Mouse (Mus musculus) MEL (cell line): ENCODE data around the gene Mboat1. TPM values are rescaled to one million over a fixed set of nuclear protein-coding genes. Genes with fewer than 3 reads are reported as not detected.

Experiments
- DNase-seq: peaks from one replicate; pipeline ENCODE4 v3.0.0; 2011; ENCODE audit warnings: low read depth, low spot score
- H3K27ac ChIP-seq: 2 replicates; pipeline ENCODE4 v1.5.1; 2012; ENCODE audit warnings: low read depth, mild to moderate bottlenecking, control low read depth, low read length, moderate library complexity; ENCODE audit not compliant: control insufficient read depth
- H3K27me3 ChIP-seq, 2 experiments: fragments of 150-350 bp in 1 of 2; sonication (generic) in 1 of 2; 2 replicates each; pipeline ENCODE4 v1.6.1; 2012; ENCODE audit warnings: low read length in 2 of 2, mild to moderate bottlenecking in 2 of 2, improper control_type of control experiment in 1 of 2, moderate library complexity in 1 of 2; ENCODE audit not compliant: insufficient read depth in 2 of 2, control insufficient read depth in 1 of 2
- H3K36me3 ChIP-seq, 2 experiments: 2 replicates each; pipeline ENCODE4 v1.6.1; 2012 to 2014; ENCODE audit warnings: low read length in 2 of 2, improper control_type of control experiment in 1 of 2, inconsistent platforms in 1 of 2, mild to moderate bottlenecking in 1 of 2; ENCODE audit not compliant: insufficient read depth in 2 of 2, control insufficient read depth in 1 of 2
- H3K4me1 ChIP-seq, 2 experiments: fragments of 150-350 bp in 1 of 2; sonication (generic) in 1 of 2; 2 replicates each; pipeline ENCODE4 v1.6.1; 2012; ENCODE audit warnings: low read length in 2 of 2, improper control_type of control experiment in 1 of 2, mild to moderate bottlenecking in 1 of 2; ENCODE audit not compliant: insufficient read depth in 2 of 2, control insufficient read depth in 1 of 2
- H3K4me3 ChIP-seq, 2 experiments: fragments of 150-350 bp in 1 of 2; sonication (generic) in 1 of 2; 2 replicates each; pipeline ENCODE4 v1.5.1; 2012; ENCODE audit warnings: low read depth in 2 of 2, low read length in 2 of 2, mild to moderate bottlenecking in 2 of 2, moderate library complexity in 2 of 2, control low read depth in 1 of 2, improper control_type of control experiment in 1 of 2; ENCODE audit not compliant: control insufficient read depth in 1 of 2, insufficient read depth in 1 of 2
- H3K79me2 ChIP-seq: 2 replicates; pipeline ENCODE4 v1.6.1; 2012; ENCODE audit warnings: mild to moderate bottlenecking, low read length, moderate library complexity; ENCODE audit not compliant: control insufficient read depth, poor library complexity, insufficient read depth
- H3K9ac ChIP-seq: 2 replicates; pipeline ENCODE4 v1.6.1; 2012; ENCODE audit warnings: low read depth, mild to moderate bottlenecking, control low read depth, low read length, moderate library complexity; ENCODE audit not compliant: control insufficient read depth, poor library complexity, severe bottlenecking
- H3K9me3 ChIP-seq: fragments of 150-350 bp; sonication (generic); replicated peaks from 2 replicates; pipeline ENCODE4 v1.6.1; 2012; ENCODE audit warnings: mild to moderate bottlenecking, low read length, improper control_type of control experiment, moderate library complexity; ENCODE audit not compliant: insufficient read depth
- BHLHE40 ChIP-seq: IDR thresholded peaks from 2 replicates; pipeline ENCODE4 v1.6.1; 2012; ENCODE audit warnings: low read depth, mild to moderate bottlenecking, inconsistent platforms, low read length, improper control_type of control experiment, borderline replicate concordance
- CHD1 ChIP-seq: IDR thresholded peaks from 2 replicates; pipeline ENCODE4 v1.6.1; 2012; ENCODE audit warnings: low read depth, mild to moderate bottlenecking, inconsistent platforms, low read length, improper control_type of control experiment
- CHD2 ChIP-seq: IDR thresholded peaks from 2 replicates; pipeline ENCODE4 v1.6.1; 2011; ENCODE audit warnings: low read length, improper control_type of control experiment
- CTCF ChIP-seq, 3 experiments: IDR thresholded peaks in 2 of 3; conservative IDR thresholded peaks in 1 of 3; 2 replicates each; pipeline ENCODE4 v1.5.1; 2011 to 2012; ENCODE audit warnings: low read length in 3 of 3, low read depth in 2 of 3, mild to moderate bottlenecking in 2 of 3, improper control_type of control experiment in 1 of 3, inconsistent platforms in 1 of 3, mixed read lengths in 1 of 3, moderate library complexity in 1 of 3; ENCODE audit not compliant: control insufficient read depth in 1 of 3, insufficient read depth in 1 of 3, poor library complexity in 1 of 3, severe bottlenecking in 1 of 3
- E2F4 ChIP-seq: IDR thresholded peaks from 2 replicates; pipeline ENCODE4 v1.6.1; 2011; ENCODE audit warnings: low read depth, low read length, improper control_type of control experiment, borderline replicate concordance
- ELF1 ChIP-seq: IDR thresholded peaks from 2 replicates; pipeline ENCODE4 v1.6.1; 2014; ENCODE audit warnings: low read depth, mild to moderate bottlenecking, inconsistent platforms, low read length, improper control_type of control experiment, moderate library complexity
- EP300 ChIP-seq, 2 experiments: IDR thresholded peaks; 2 replicates each; pipeline ENCODE4 v1.6.1; 2011; ENCODE audit warnings: improper control_type of control experiment in 2 of 2, low read length in 2 of 2, low read depth in 1 of 2, mild to moderate bottlenecking in 1 of 2
- ETS1 ChIP-seq: IDR thresholded peaks from 2 replicates; pipeline ENCODE4 v1.6.1; 2012; ENCODE audit warnings: low read depth, mild to moderate bottlenecking, inconsistent platforms, low read length, improper control_type of control experiment, moderate library complexity
- GABPA ChIP-seq: IDR thresholded peaks from 2 replicates; pipeline ENCODE4 v1.6.1; 2012; ENCODE audit warnings: low read depth, mild to moderate bottlenecking, inconsistent platforms, low read length, improper control_type of control experiment, moderate library complexity
- GATA1 ChIP-seq: IDR thresholded peaks from 2 replicates; pipeline ENCODE4 v1.6.1; 2011; ENCODE audit warnings: low read depth, low read length, improper control_type of control experiment
- HCFC1 ChIP-seq: IDR thresholded peaks from 2 replicates; pipeline ENCODE4 v1.6.1; 2012; ENCODE audit warnings: low read depth, mild to moderate bottlenecking, inconsistent platforms, low read length, improper control_type of control experiment, moderate library complexity
- JUND ChIP-seq: IDR thresholded peaks from 2 replicates; pipeline ENCODE4 v1.6.1; 2011; ENCODE audit warnings: low read depth, mild to moderate bottlenecking, improper control_type of control experiment, low read length
- MAX ChIP-seq: IDR thresholded peaks from 2 replicates; pipeline ENCODE4 v1.6.1; 2011; ENCODE audit warnings: low read length, improper control_type of control experiment
- MEF2A ChIP-seq: IDR thresholded peaks from 2 replicates; pipeline ENCODE4 v1.6.1; 2014; ENCODE audit warnings: low read depth, mild to moderate bottlenecking, inconsistent platforms, low read length, improper control_type of control experiment; ENCODE audit not compliant: poor library complexity, insufficient replicate concordance, severe bottlenecking; ENCODE audit errors: extremely low read depth
- MXI1 ChIP-seq: IDR thresholded peaks from 2 replicates; pipeline ENCODE4 v1.6.1; 2011; ENCODE audit warnings: mild to moderate bottlenecking, low read depth, low read length, improper control_type of control experiment
- MYB ChIP-seq: IDR thresholded peaks from 2 replicates; pipeline ENCODE4 v1.6.1; 2011; ENCODE audit warnings: mild to moderate bottlenecking, low read depth, low read length, improper control_type of control experiment
- MYC ChIP-seq: IDR thresholded peaks from 2 replicates; pipeline ENCODE4 v1.6.1; 2011; ENCODE audit warnings: low read depth, mild to moderate bottlenecking, low read length, improper control_type of control experiment, moderate library complexity
- POLR2AphosphoS2 ChIP-seq: IDR thresholded peaks from 2 replicates; pipeline ENCODE4 v1.6.1; 2011; ENCODE audit warnings: low read length, improper control_type of control experiment
- POLR2AphosphoS5 ChIP-seq: IDR thresholded peaks from 2 replicates; pipeline ENCODE4 v1.6.1; 2012; ENCODE audit warnings: low read depth, borderline replicate concordance, mild to moderate bottlenecking, inconsistent platforms, low read length, moderate library complexity, mixed read lengths
- RCOR1 ChIP-seq: IDR thresholded peaks from 2 replicates; pipeline ENCODE4 v1.6.1; 2012; ENCODE audit warnings: low read depth, mild to moderate bottlenecking, inconsistent platforms, low read length, improper control_type of control experiment
- SIN3A ChIP-seq: IDR thresholded peaks from 2 replicates; pipeline ENCODE4 v1.6.1; 2012; ENCODE audit warnings: low read length, improper control_type of control experiment, inconsistent platforms
- SMC3 ChIP-seq: IDR thresholded peaks from 2 replicates; pipeline ENCODE4 v1.6.1; 2011; ENCODE audit warnings: low read depth, low read length, improper control_type of control experiment
- TAL1 ChIP-seq: IDR thresholded peaks from 2 replicates; pipeline ENCODE4 v1.6.1; 2012; ENCODE audit warnings: mild to moderate bottlenecking, inconsistent platforms, low read length, moderate library complexity, mixed read lengths
- UBTF ChIP-seq: IDR thresholded peaks from 2 replicates; pipeline ENCODE4 v1.6.1; 2012; ENCODE audit warnings: low read depth, mild to moderate bottlenecking, inconsistent platforms, low read length, improper control_type of control experiment, moderate library complexity, borderline replicate concordance; ENCODE audit not compliant: insufficient read depth
- USF1 ChIP-seq: IDR thresholded peaks from 2 replicates; pipeline ENCODE4 v1.6.1; 2014; ENCODE audit warnings: low read depth, mild to moderate bottlenecking, inconsistent platforms, low read length, improper control_type of control experiment, moderate library complexity
- USF2 ChIP-seq, 2 experiments: IDR thresholded peaks; 2 replicates each; pipeline ENCODE4 v1.6.1; 2011 to 2012; ENCODE audit warnings: improper control_type of control experiment in 2 of 2, low read length in 2 of 2, borderline replicate concordance in 1 of 2, inconsistent platforms in 1 of 2, low read depth in 1 of 2, mild to moderate bottlenecking in 1 of 2; ENCODE audit not compliant: insufficient read depth in 1 of 2
- ZKSCAN1 ChIP-seq: IDR thresholded peaks from 2 replicates; pipeline ENCODE4 v1.6.1; 2012; ENCODE audit warnings: low read depth, mild to moderate bottlenecking, inconsistent platforms, low read length, improper control_type of control experiment, moderate library complexity
- ZMIZ1 ChIP-seq: IDR thresholded peaks from 2 replicates; pipeline ENCODE4 v1.6.1; 2012; ENCODE audit warnings: low read depth, mild to moderate bottlenecking, inconsistent platforms, low read length, improper control_type of control experiment, moderate library complexity
- polyA plus RNA-seq, 2 experiments: library from polyadenylated mRNA; stranded (reverse) in 1 of 2; unstranded in 1 of 2; fragments of >175 nt in 1 of 2; fragments of >200 nt in 1 of 2; gene quantifications; 2 replicates each; pipeline versions ENCODE4 v1.2.1 to v1.2.4; 2012; ENCODE audit warnings: low replicate concordance in 2 of 2, low read depth in 1 of 2; ENCODE audit not compliant: insufficient read length in 2 of 2, insufficient read depth in 1 of 2, missing spikeins in 1 of 2
- total RNA-seq: library from RNA; depleted of rRNA; stranded (reverse); fragments of 300-350 nt; gene quantifications from 2 replicates; pipeline ENCODE4 v1.2.3, GENCODE M21; 2012

Gene Mboat1
- total and polyA plus RNA-seq, 3 experiments: 19.8 to 21.9 TPM; not detected in 1

DNA sequence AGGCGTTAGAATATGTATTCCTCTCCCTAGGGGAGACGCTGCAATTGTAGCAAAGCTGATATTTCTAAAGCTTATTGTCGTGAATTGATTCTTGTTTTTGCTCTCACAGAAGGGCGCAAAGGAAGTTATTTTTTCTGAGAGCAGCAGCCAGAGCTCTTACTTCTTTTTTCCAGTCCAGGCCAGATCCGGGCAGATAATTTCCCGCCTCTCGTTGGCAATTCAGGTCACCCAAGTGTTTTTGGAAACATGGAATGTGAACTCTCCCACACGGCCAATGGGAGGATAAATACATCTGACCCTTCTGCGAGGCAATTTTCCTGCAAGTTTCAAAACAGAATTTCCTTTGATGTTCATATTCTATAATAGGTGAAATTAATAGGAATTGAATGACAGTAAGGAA, 77.0 kb downstream of the Mboat1 start:
- Histone ChIP-seq H3K79me2 (no peaks in the 10 kb centered on the region), H3K4me3 (no peak overlapping the region), H3K9ac (no peak overlapping the region), H3K36me3 (no peaks in the 10 kb centered on the region), H3K9me3 (no peaks in the 10 kb centered on the region), H3K27me3 (no peaks in the 10 kb centered on the region), H3K4me1 (no peaks in the 10 kb centered on the region), H3K27ac (no peak overlapping the region)
- no peak for DNase-seq
- TF ChIP-seq ETS1 (no peak), ZKSCAN1 (no peak), EP300 (IDR thresholded peaks at IDR 0.05; ENCODE audit: low read depth in 1 of 2, low read length in 2 of 2) (no peak), GATA1 (no peak), E2F4 (no peak), SIN3A (no peak), MXI1 (no peak), MYB (no peak), HCFC1 (no peak), GABPA (no peak), CHD2 (no peak), ELF1 (no peak), MAX (no peak), MEF2A (no peak), POLR2AphosphoS2 (no peak)

DNA sequence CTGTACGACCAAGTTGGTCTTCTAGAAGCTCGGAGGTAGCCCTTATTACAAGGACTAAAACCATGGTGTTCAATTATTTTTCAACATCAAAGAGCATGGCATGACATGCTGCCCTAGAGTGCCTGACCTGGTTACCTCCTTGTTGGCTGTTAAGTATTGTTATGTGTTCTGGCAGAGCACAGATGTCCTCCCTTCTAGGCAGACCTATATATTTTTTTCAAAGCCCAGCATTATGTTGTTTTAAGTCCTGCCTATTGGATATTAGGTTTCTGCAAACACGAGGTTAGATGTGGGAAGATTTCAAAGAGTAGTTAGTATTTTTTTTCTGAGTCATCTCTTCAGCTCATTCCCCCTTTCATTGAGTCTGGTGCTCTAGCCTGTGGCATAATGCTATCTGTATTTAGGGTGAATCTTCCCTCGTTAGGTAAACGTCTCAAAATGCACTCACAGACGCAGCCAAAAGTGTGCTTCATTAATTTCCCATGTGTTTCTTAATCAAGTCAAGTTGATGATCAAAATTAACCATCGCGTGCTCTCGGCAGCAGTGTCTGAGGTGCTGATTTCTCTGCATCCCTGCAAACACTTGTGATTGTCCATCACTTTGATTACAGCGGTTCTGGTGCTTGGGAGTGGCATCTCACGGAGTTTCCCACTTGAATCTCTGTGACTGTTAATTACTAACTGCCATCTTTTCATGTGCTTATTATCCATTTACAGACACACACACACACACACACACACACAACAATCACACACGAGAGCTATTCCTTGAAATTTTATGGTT, 81.5 kb downstream of the Mboat1 start:
- Histone ChIP-seq H3K4me1 (no peaks in the 10 kb centered on the region), H3K4me3 (no peak overlapping the region), H3K27ac (no peak overlapping the region), H3K27me3 (no peaks in the 10 kb centered on the region), H3K9me3 (no peaks in the 10 kb centered on the region), H3K79me2 (no peaks in the 10 kb centered on the region), H3K9ac (no peak overlapping the region), H3K36me3 (no peaks in the 10 kb centered on the region)
- no peak for TF ChIP-seq SIN3A
- TF ChIP-seq USF1: no peak
- no peak for TF ChIP-seq UBTF
- no peak for TF ChIP-seq POLR2AphosphoS2
- TF ChIP-seq CTCF (IDR thresholded peaks at IDR 0.05 in 2 of 3, conservative IDR thresholded peaks at IDR 0.05 in 1 of 3; ENCODE audit: control insufficient read depth in 1 of 3, insufficient read depth in 1 of 3, low read depth in 2 of 3, low read length in 3 of 3, poor library complexity in 1 of 3, severe bottlenecking in 1 of 3): no peak
- TF ChIP-seq HCFC1: no peak
- TF ChIP-seq CHD1: no peak
- no peak for TF ChIP-seq MYC
- no peak for TF ChIP-seq TAL1
- no peak for TF ChIP-seq ZKSCAN1
- no peak for TF ChIP-seq SMC3
- no peak for TF ChIP-seq POLR2AphosphoS5
- no peak for TF ChIP-seq E2F4
- no peak for TF ChIP-seq GATA1
- TF ChIP-seq ZMIZ1: no peak
- TF ChIP-seq USF2 (IDR thresholded peaks at IDR 0.05; ENCODE audit: borderline replicate concordance in 1 of 2, insufficient read depth in 1 of 2, low read depth in 1 of 2, low read length in 2 of 2): no peak
- no peak for TF ChIP-seq JUND
- no peak for TF ChIP-seq RCOR1
- no peak for TF ChIP-seq BHLHE40
- no peak for TF ChIP-seq MEF2A
- no peak for DNase-seq
